Mouse (Mus musculus): ENCODE measurements at regions not wholly inside any gene's neighbourhood (a gene's known extent, or its start where the extent isn't known, plus 50 kb on each side); places are given as distances from the start of the nearest gene placed in this dataset.
"Not testable (repeated sequence)": the region's sequence is repeated elsewhere in the genome, so short reads cannot be mapped to it uniquely, and the experiment has no call there.

DNA sequence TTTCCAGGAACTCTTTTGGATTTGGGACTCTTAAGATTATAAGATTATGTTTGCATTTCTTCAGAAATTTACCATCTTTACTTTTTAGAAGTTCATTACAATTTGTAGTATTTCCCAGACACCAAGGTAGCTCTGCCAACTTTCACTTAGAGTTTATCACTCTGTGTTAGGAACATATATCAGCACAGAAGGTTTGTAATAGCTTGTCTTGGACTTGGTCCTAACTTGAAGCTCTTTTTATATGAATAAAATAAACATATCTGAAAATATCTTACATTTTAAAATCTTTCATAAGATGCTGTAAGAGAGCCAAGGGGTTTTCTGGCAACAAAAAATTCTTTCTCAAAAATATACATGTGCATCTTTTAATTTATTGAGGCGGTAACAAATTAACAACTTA is 813.4 kb upstream of the 4931417E11Rik start:
- DNase-seq, result no peak

DNA sequence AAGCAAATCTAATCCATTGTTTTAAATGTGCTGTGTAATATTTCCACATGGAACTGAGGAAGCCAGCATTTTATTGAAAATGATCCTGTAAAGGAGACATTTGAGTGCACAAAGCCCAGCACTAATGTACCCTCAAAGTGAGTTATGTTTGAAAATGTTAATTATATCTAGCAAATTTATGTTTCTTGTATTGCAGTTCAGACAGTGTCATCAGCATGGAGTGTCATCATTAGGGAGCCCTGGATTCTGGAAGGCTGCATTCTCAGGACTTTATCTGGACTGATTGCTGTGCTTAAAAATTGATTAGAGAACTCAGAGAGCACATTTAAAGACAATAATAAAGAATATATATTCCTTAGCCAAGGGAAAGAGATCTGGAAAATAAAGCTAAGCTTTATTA is 804.8 kb upstream of the 4931417E11Rik start:
- no peak for DNase-seq

GRCm38 (mm10) chr6:74271156-74271897 is 801.9 kb upstream of the 4931417E11Rik start:
- DNase-seq, result peak; percentile 39

DNA sequence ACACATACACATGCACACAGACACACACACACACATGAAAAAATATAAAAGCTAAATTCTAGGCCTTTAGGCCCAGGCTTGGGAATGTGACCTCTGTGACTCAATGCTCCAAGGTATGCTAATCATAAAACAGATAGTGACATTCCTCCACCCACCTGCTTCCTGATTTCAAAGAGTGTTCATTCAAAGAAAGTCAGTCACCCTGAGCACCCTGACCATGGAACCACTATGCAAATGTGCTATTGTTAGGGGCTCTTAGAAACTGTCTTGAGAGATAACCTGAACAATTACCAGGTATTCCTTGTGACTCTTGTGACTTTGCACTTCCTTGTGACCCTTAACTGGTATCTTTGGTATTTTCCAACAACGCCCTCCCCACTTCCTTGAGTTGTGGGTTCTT is 797.1 kb upstream of the 4931417E11Rik start:
- not testable (repeated sequence) for DNase-seq

Data from cerebellum, adult 8-10 months (tissue).